Mouse (Mus musculus) forebrain, embryonic 11.5 days (tissue): ENCODE measurements around the gene Fyttd1. TPM values are rescaled to one million over a fixed set of nuclear protein-coding genes. Genes with fewer than 3 reads are reported as not detected.
A peak's percentile ranks its signal among the peaks of the same experiment; 100 is the strongest.

Source experiments
- ATAC-seq: fragments of 200-750 bp; cut with Nextera tagmentation; replicated peaks from 2 replicates; pipeline ENCODE4 v1.8.0; 2017; ENCODE audit warnings: moderate TSS enrichment; ENCODE audit not compliant: low FRiP score
- DNase-seq: peaks from one replicate; pipeline ENCODE4 v3.0.0-alpha.2; 2017; ENCODE audit warnings: low spot score
- H3K27ac ChIP-seq: fragments of 300-500 bp; sonication (generic); 2 replicates; pipeline ENCODE4 v1.5.1; 2014; ENCODE audit warnings: low read depth, low read length
- H3K27me3 ChIP-seq: fragments of 300-500 bp; sonication (generic); 2 replicates; pipeline ENCODE4 v1.6.1; 2014; ENCODE audit warnings: mild to moderate bottlenecking, low read length, mixed read lengths; ENCODE audit not compliant: control insufficient read depth, insufficient read depth
- H3K36me3 ChIP-seq: fragments of 300-500 bp; sonication (generic); 2 replicates; pipeline ENCODE4 v1.6.1; 2014; ENCODE audit warnings: mild to moderate bottlenecking, low read length, moderate library complexity, mixed read lengths; ENCODE audit not compliant: control insufficient read depth, insufficient read depth
- H3K4me1 ChIP-seq: fragments of 300-500 bp; sonication (generic); replicated peaks from 2 replicates; pipeline ENCODE4 v1.6.1; 2014; ENCODE audit warnings: low read length, mixed read lengths; ENCODE audit not compliant: control insufficient read depth, insufficient read depth
- H3K4me2 ChIP-seq: fragments of 300-500 bp; sonication (generic); 2 replicates; pipeline ENCODE4 v1.6.1; 2014; ENCODE audit warnings: low read depth, mild to moderate bottlenecking, low read length, moderate library complexity, mixed read lengths; ENCODE audit not compliant: severe bottlenecking
- H3K4me3 ChIP-seq: fragments of 300-500 bp; sonication (generic); 2 replicates; pipeline ENCODE4 v1.5.1; 2014; ENCODE audit warnings: low read depth, low read length
- H3K9ac ChIP-seq: fragments of 300-500 bp; sonication (generic); 2 replicates; pipeline ENCODE4 v1.6.1; 2014; ENCODE audit warnings: low read length
- H3K9me3 ChIP-seq: fragments of 300-500 bp; sonication (generic); 2 replicates; pipeline ENCODE4 v1.6.1; 2016; ENCODE audit warnings: low read length, mixed read lengths; ENCODE audit not compliant: control insufficient read depth
- WGBS: fragments of 180-500 bp; shearing (Covaris S2); extraction: QIAGEN DNeasy Blood & Tissue Kit; methylation state at CpG from one replicate; pipeline ENCODE4 v1.1.7; 2014; 5-methylcytosine and 5-hydroxymethylcytosine counted together
- polyA plus RNA-seq: library from polyadenylated mRNA; unstranded; fragments of >200 nt; fragmentation: Nextera tagmentation; extraction: Ambion mirVana; gene quantifications from 2 replicates; pipeline ENCODE4 v1.2.1, GENCODE M21; 2014

Fyttd1 gene
- polyA plus RNA-seq, 1 experiment from 2014 or later = 118 TPM

DNA sequence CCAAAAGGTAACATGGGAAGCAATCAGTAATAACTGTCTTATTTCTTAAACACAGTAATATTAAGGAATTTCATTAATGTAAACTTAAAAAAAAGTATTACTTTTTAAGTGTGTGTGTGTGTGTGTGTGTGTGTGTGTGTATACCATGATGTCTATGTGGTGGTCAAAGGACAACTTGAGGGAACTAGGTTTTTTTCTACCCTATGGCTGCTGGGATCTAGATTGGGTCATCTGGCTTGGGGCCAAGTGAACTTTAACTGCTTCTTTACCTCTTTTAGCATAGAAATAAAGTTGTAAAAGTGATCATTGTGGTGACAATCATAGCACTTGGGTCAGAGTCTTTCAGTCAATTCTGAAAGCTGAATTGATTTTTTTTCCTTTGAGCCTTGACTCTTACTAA lies 18.8 kb downstream of the Fyttd1 start:
- Histone ChIP-seq H3K4me2 (no peak overlapping the region), H3K27ac (no peak overlapping the region), H3K9me3 (no peaks in the 10 kb centered on the region), H3K9ac (no peak overlapping the region), H3K27me3 (no peaks in the 10 kb centered on the region), H3K4me1 (no peaks in the 10 kb centered on the region), H3K36me3 (peaks cover 4% of the 10 kb centered on the region; the same call in 1 of the 2 replicates), H3K4me3 (no peak overlapping the region)
- DNase-seq (no peak), ATAC-seq (no peak)

- H3K4me3 ChIP-seq = no peak overlapping the region
- no peaks in the 10 kb centered on the region for H3K27me3 ChIP-seq
- H3K27ac ChIP-seq = no peak overlapping the region
- H3K4me2 ChIP-seq = no peak overlapping the region
- 86% methylated on average over 2 of the region's 2 CpGs for WGBS
- no peak for DNase-seq
- no peaks in the 10 kb centered on the region for H3K9me3 ChIP-seq
- no peak overlapping the region for H3K9ac ChIP-seq
- H3K4me1 ChIP-seq = no peaks in the 10 kb centered on the region
- no peaks in the 10 kb centered on the region for H3K36me3 ChIP-seq
- ATAC-seq = no peak
Measured at GRCm38 (mm10) chr16:32901360-32902050, 24.2 kb downstream of the Fyttd1 start.

- Histone ChIP-seq H3K4me2 (no peak overlapping the region), H3K27ac (no peak overlapping the region), H3K9me3 (no peaks in the 10 kb centered on the region), H3K4me3 (no peak overlapping the region), H3K27me3 (no peaks in the 10 kb centered on the region), H3K9ac (no peak overlapping the region), H3K4me1 (no peaks in the 10 kb centered on the region), H3K36me3 (no peaks in the 10 kb centered on the region)
- ATAC-seq = no peak
- no peak for DNase-seq
- WGBS = 72% methylated on average over 3 of the region's 3 CpGs
Measured at GRCm38 (mm10) chr16:32902051-32902428, 24.7 kb downstream of the Fyttd1 start.

GRCm38 (mm10) chr16:32906186-32906585 lies 28.9 kb downstream of the Fyttd1 start:
- Histone ChIP-seq H3K4me1 (no peaks in the 10 kb centered on the region), H3K4me3 (no peak overlapping the region), H3K4me2 (no peak overlapping the region), H3K27ac (no peak overlapping the region), H3K27me3 (no peaks in the 10 kb centered on the region), H3K9me3 (no peaks in the 10 kb centered on the region), H3K36me3 (no peaks in the 10 kb centered on the region), H3K9ac (no peak overlapping the region)
- no peak for DNase-seq
- no peak for ATAC-seq
- 89% methylated on average over 2 of the region's 2 CpGs for WGBS

DNA sequence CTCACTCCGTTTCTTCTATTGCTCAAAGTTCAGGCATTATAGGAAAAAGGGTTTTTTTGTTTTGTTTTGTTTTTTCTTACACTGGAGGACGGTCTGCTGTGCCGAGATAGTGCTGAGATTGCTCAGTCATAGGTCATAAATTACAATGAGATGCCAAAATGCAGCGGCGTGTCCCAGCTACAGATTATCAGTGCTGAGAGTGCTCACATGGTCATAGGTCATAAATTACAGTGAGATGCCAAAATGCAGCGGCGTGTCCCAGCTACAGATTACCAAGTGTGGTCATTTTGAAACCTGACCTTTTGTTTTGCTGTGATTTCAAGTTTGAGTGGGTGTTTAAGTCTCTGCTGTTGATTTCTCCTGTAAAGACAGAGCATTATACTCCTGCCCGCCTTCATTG lies 29.4 kb downstream of the Fyttd1 start:
- DNase-seq (no peak), ATAC-seq (no peak)
- Histone ChIP-seq H3K27ac (no peak overlapping the region), H3K27me3 (no peaks in the 10 kb centered on the region), H3K4me3 (no peak overlapping the region), H3K4me1 (no peaks in the 10 kb centered on the region), H3K9ac (no peak overlapping the region), H3K36me3 (no peaks in the 10 kb centered on the region), H3K4me2 (no peak overlapping the region), H3K9me3 (no peaks in the 10 kb centered on the region)
- WGBS = 89% methylated on average over 8 of the region's 8 CpGs

DNA sequence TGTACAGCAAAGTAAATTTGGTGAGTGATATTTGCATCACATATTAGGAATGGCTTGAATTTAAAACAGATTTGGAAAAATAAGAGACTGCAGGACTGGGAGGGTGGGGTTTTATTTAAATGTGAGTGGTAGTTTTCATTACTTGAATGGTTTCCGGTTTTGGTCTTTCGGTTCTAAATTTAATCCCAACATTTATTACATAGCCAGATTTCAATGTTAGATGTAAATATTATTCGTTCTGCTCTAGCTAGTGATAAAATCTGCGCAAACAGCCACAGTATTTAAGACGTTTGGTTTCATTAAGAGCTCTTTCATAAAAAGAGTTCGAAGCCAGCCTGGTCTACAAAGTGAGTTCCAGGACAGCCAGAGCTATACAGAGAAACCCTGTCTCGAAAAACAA lies 35.9 kb downstream of the Fyttd1 start:
- H3K9ac ChIP-seq = no peak overlapping the region
- H3K36me3 ChIP-seq = no peaks in the 10 kb centered on the region
- H3K4me2 ChIP-seq = no peak overlapping the region
- ATAC-seq (no peak), DNase-seq (no peak)
- H3K4me3 ChIP-seq = no peak overlapping the region
- H3K27ac ChIP-seq = no peak overlapping the region
- H3K27me3 ChIP-seq = no peaks in the 10 kb centered on the region
- WGBS = 72% methylated on average over 7 of the region's 7 CpGs
- H3K4me1 ChIP-seq = no peaks in the 10 kb centered on the region
- no peaks in the 10 kb centered on the region for H3K9me3 ChIP-seq

DNA sequence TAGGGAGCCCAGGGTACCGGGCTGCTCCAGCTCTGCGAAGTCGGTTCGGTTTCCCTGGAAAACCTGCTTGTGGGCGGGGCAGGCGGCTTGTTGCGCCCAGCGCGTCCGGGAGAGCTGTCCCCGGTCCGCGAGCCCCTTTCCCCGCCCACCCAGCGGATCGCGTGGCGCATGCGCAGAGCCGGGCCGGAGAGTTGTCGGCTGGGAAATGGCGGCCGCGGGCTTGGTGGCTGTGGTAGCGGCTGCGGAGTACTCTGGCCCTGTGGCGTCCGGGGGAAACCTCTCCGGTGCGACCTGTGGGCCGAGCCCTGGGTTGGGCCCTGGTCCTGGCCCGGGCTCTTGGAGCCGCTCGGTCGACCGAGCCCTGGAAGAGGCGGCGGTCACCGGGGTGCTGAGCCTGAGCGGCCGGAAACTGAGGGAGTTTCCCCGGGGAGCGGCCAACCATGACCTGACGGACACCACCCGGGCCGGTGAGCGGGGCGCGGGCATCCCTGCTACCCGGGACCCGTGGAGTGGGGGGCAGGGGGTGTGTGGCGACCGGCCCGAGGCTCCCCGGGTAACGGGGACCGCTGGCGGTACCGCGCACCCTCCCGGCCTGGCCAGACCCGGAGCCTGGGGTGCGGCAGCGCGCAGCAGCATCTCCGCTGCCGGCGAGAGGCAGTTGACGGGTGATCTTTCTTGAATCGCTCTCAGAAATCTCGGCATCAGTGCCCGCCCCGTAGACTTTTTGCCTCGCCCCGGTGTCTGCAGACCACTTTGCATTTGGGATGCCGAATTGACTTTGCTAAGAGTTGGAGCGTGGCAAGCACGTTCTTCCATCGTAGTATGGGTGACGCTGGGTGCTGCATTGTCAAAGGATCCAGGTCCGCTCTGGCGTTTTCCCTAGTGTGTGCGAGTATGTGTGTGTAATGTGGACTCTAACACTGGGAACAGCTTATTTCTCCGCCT lies 36.9 kb downstream of the Fyttd1 start, which contains the start of gene Lrch3:
Gene Lrch3 (plus strand): TSS at position 164 of the 945 bp plus-strand sequence.
- Histone ChIP-seq H3K4me1 (no peaks in the 10 kb centered on the region), H3K36me3 (no peaks in the 10 kb centered on the region), H3K4me2 (peak within 1 kb of the TSS; percentile 78), H3K4me3 (peak within 1 kb of the TSS; percentile 98), H3K27me3 (no peaks in the 10 kb centered on the region), H3K9ac (peak within 1 kb of the TSS; percentile 98), H3K9me3 (no peaks in the 10 kb centered on the region), H3K27ac (peak within 1 kb of the TSS; percentile 64)
- DNase-seq (peak; percentile 98), ATAC-seq (peak; percentile 92)
- WGBS = under 1% methylated on average over 81 of the region's 85 CpGs

GRCm38 (mm10) chr16:32915292-32916068 lies 38.2 kb downstream of the Fyttd1 start:
- WGBS = 82% methylated on average over 9 of the region's 9 CpGs
- H3K27ac ChIP-seq = no peak overlapping the region
- no peak for DNase-seq
- peak overlapping the region; percentile 98; the same call in 1 of the 2 replicates for H3K4me3 ChIP-seq
- H3K36me3 ChIP-seq = no peaks in the 10 kb centered on the region
- no peak for ATAC-seq
- H3K27me3 ChIP-seq = no peaks in the 10 kb centered on the region
- 0 out of 2 replicates have a peak overlapping the region, but pooled peaks have one; percentile 35 for H3K9ac ChIP-seq
- H3K4me1 ChIP-seq = no peaks in the 10 kb centered on the region
- no peaks in the 10 kb centered on the region for H3K9me3 ChIP-seq
- H3K4me2 ChIP-seq = peak overlapping the region; percentile 39; the same call in 1 of the 2 replicates
